Mouse (Mus musculus): ENCODE results near the gene Gm11634.

Gene Gm11634

GRCm38 (mm10) chr11:101556541-101556940 lies 42.5 kb downstream of the Gm11634 start:
- no peak for DNase-seq

GRCm38 (mm10) chr11:101553354-101553930 lies 45.6 kb downstream of the Gm11634 start:
- peak; percentile 33 for DNase-seq

- DNase-seq, result peak; percentile 100
Observed at GRCm38 (mm10) chr11:101552476-101553300, 46.4 kb downstream of the Gm11634 start.

- DNase-seq, result peak; percentile 96
Observed at GRCm38 (mm10) chr11:101551751-101552475, 47.1 kb downstream of the Gm11634 start, which contains the start of the genes Brca1 and Nbr1. Gene Brca1 (minus strand): TSS chr11:101551955. Gene Nbr1 (plus strand): TSS chr11:101552149.

- DNase-seq, result no peak
Observed at GRCm38 (mm10) chr11:101548526-101548925, 50.5 kb downstream of the Gm11634 start.

GRCm38 (mm10) chr11:101544132-101544531 lies 54.9 kb downstream of the Gm11634 start:
- no peak for DNase-seq

Data from lung, postnatal 36 days (tissue).